Mouse (Mus musculus): ENCODE measurements around the gene D430042O09Rik.

Gene D430042O09Rik

DNA sequence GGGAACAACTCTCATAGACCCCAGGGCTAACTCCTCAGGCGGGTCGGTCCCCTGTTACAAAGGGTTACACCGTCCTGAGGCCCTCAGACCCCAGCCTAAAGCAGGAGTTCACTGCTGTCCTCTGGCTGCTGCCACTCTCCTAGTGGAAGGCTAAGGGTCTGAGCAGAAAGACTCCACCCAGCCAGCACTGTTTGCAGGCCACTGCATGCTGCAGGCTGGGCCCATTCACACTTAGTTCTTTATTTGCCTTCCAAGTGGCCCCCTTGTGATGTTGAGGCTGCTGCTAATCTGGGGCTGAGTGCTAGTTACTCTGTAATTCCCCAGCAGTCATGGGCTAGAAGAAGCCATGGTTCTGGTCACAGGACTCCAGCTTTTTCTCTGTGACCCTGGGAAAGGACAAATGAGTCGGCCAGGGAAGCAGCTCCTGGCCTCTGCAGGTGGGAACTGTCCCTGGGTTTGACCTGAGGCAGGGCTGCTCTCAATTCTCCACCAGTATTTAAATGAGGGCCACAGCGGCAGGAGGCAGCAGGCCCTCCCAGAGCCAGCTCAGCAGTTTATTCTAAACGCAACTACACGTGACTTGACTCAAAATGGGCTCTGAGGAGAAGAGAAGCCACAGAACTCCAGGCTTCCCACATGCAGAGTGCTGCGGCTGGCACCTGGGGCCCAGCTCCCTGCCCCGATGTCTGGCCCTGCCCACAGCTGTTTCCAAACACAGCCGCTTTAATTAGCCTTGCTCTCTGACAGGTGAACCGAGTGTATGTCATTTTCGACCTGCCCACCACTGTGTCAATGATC, 163.9 kb downstream of the D430042O09Rik start:
- DNase-seq (ENCODE audit: low read depth, low spot score): peak; percentile 34

GRCm38 (mm10) chr7:125872202-125872580, 164.5 kb downstream of the D430042O09Rik start:
- DNase-seq (ENCODE audit: low read depth, low spot score): no peak

- no peak for DNase-seq (ENCODE audit: low read depth, low spot score)
Measured at GRCm38 (mm10) chr7:125872874-125873273, 165.2 kb downstream of the D430042O09Rik start.

DNA sequence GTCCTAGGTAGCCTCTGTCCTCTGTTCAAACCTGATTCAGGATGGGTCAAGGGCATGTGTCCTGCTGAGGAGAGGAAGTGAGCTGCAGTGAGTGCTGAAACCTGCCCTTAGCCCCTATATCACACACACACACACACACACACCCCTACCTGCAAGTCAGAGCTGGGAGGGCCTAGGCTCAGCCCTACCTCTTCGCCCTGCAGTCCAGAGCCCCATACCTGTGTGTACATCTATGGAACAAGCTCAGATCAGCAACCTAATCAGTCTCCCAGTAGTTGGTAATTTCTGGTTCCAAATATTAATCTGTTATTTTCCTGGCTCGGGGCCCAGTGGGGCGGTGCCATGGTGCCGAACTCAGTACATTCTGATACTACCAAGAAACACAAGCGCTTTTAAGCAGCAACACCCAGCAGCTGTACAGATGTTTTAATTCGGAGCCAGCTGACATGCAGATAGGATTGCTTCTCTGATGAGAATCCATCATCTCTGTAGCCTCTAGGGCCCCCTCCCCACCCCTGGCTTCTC, 166.3 kb downstream of the D430042O09Rik start:
- no peak for DNase-seq (ENCODE audit: low read depth, low spot score)

GRCm38 (mm10) chr7:125878040-125878439, 170.4 kb downstream of the D430042O09Rik start:
- no peak for DNase-seq (ENCODE audit: low read depth, low spot score)

- no peak for DNase-seq (ENCODE audit: low read depth, low spot score)
Measured at GRCm38 (mm10) chr7:125883232-125883631, 175.5 kb downstream of the D430042O09Rik start.

GRCm38 (mm10) chr7:125886116-125886680, 178.5 kb downstream of the D430042O09Rik start:
- DNase-seq (ENCODE audit: low read depth, low spot score): no peak

DNA sequence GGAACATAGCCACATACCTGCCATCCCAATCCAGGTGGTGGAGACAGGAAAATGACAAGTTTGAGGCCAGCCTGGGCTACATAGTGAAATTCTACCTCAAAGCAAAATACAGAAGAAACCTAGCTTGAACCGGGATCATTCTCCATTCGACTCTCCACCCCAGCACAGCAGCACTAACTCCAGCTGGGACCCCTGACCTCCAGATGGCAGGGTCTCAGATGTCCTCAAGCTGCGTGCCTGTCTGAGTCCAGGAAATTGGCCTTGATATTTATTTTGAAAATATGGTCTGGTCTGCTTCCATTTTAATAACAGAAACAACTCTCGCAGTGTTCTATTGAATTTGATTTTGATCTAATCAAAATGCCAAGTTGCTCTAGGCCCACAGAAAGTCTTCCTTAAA, 179.4 kb downstream of the D430042O09Rik start:
- DNase-seq (ENCODE audit: low read depth, low spot score): no peak

DNA sequence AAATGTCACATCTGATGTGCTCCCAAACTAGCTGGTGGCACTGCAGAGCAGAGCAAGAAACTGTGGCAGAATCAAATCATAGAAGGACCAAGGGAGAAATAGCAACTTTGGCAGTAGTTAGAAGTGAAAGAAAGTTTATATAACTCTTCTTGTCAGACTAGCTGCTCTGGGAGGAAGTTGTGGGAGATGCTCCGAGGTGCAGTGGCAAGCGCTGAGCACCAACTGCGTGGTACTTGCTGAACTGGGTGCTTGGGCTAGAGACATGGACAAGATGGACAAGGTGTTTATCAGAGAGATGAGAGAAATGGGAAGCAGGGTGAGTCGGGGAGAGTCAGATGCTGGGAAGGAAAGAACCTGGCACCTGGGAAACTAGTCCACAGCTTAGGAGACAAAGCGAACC, 180.1 kb downstream of the D430042O09Rik start:
- no peak for DNase-seq (ENCODE audit: low read depth, low spot score)

DNA sequence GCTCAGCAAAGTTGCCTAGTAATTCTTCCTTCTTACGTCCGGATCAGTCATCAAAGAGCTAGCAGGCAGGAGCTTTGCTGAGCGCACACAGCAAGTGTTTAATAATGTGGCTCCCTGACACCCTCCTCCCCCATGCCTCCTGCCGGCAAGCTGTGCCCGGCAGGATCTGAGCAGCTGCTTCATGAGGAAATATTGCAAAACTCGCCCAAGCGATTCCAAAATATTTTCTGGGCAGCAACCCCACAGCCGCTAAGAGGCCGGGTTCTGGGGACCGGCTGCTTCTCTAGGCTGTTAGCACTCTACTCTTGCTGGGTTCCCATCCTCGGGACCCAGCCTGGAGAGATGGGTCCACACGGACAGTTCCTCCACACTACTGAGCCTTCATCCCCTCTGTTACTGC, 180.7 kb downstream of the D430042O09Rik start:
- no peak for DNase-seq (ENCODE audit: low read depth, low spot score)

- DNase-seq (ENCODE audit: low read depth, low spot score): no peak
Measured at GRCm38 (mm10) chr7:125893621-125894020, 185.9 kb downstream of the D430042O09Rik start.

DNA sequence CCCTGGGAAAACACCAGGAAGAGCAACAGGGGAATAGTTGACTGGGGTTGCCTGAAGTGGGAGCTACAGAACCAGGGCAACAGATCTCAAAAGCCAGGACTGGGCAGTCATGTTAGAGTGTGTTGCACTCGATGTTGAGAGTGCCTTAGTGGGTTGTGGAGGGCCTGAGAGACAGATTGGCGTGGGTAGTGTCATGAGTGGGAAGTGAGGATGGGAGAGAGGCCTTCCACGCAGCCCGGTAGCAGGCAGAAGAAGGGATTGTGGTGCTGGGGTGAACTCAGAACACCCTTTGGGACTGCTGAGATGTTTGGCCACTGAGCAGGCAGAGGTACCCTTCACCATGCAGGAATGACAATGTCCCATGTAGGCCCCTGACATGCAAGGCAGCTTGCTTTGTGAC, 189.4 kb downstream of the D430042O09Rik start:
- DNase-seq (ENCODE audit: low read depth, low spot score): no peak

DNA sequence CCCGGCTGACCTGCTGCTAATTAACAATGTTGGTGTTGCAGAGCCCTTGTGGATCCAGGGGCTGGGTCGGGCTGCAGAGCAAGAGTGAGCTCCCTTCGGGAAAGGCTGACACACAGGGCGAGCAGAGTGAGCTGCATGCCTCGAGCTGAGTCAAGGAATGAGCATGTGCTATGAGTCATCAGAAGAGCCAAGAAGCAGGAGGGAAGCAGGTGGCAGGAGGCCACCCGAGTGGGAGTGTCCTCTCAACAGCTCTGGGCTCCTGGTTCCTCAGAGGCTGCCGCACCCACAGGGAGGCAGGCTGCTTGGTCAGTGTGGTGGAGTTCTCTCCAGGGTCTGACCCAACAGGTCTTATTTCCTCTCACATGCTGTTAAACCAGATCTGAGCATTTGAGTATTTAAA, 191.3 kb downstream of the D430042O09Rik start:
- DNase-seq (ENCODE audit: low read depth, low spot score): no peak

DNA sequence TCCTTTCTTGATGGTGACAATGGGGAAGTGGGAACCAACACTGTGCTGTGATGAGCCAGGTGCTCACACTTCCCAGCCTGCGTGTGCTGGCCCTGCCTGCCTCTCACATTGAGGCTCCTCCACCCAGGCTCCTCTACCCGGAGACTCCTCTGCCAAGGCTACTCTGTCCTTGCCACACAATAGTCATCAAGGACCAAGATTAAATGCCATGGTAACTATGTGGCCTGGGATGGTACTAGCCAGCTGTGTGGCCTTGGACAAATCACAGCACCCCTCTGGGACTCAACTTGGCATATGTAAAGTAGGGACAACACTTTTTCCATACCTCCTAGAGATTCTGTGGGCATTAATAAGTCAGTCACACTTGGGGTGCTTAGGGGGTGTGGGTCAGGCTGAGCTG, 192.2 kb downstream of the D430042O09Rik start:
- DNase-seq (ENCODE audit: low read depth, low spot score): no peak

DNA sequence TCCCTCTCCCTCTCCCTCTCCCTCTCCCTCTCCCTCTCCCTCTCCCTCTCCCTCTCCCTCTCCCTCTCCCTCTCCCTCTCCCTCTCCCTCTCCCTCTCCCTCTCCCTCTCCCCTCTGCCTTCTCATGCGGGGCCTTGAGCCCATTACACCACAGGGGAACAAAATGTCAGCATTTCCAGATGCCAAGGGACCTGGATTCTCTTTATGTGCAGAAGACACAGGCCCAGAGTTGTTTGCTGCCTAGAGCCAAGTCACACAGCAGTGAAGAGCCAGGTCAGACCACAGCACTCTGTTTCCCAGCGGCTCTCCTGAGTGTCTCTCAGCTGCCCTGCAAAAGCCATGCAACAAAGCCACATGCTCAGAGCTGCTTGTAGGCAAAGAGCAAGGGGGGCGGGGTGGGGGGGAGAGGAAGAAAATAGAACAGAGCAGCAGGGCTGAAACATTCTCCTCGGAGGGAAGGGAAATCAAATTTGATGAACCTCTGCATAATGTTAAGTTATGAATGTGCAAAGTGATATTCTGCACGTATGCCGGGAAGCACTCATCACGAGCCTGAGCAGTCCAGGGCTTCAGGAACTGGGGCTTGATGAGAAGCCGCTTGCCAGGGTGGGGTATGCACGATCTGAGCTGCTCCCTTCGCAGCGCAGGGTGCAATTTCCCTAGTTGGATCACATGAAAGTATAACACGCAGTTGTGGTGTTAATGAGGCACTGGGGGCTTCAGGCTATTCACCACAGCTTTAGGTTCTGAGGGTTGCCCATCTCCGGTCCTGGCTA, 192.9 kb downstream of the D430042O09Rik start:
- no peak for DNase-seq (ENCODE audit: low read depth, low spot score)

- DNase-seq (ENCODE audit: low read depth, low spot score): no peak
Measured at GRCm38 (mm10) chr7:125920801-125921200, 213.1 kb downstream of the D430042O09Rik start.

GRCm38 (mm10) chr7:125924044-125924443, 216.4 kb downstream of the D430042O09Rik start:
- no peak for DNase-seq (ENCODE audit: low read depth, low spot score)

Data from mesoderm, embryonic 11.5 days (tissue).